Mouse (Mus musculus) kidney, adult 2 months (tissue): ENCODE data around the gene Gnl1. TPM values are rescaled to one million over a fixed set of nuclear protein-coding genes. Genes with fewer than 3 reads are reported as not detected.
A peak's percentile ranks its signal among the peaks of the same experiment; 100 is the strongest.
"Not testable (repeated sequence)": the region's sequence is repeated elsewhere in the genome, so short reads cannot be mapped to it uniquely, and the experiment has no call there.

Experiments used
- DNase-seq: peaks from one replicate; pipeline ENCODE4 v3.0.0; 2021
- H3K27ac ChIP-seq: fragments of 200-500 bp; 2 replicates; pipeline ENCODE4 v1.5.1; 2012; ENCODE audit warnings: low read depth, low read length, control low read depth, inconsistent platforms; ENCODE audit not compliant: insufficient read depth
- H3K27me3 ChIP-seq: fragments of 200-500 bp; replicated peaks from 2 replicates; pipeline ENCODE4 v1.6.1; 2012; ENCODE audit warnings: mild to moderate bottlenecking, moderate library complexity, low read length, inconsistent platforms; ENCODE audit not compliant: control insufficient read depth, insufficient read depth
- H3K36me3 ChIP-seq: fragments of 200-500 bp; 2 replicates; pipeline ENCODE4 v1.6.1; 2012; ENCODE audit warnings: mild to moderate bottlenecking, moderate library complexity, low read length, inconsistent platforms; ENCODE audit not compliant: control insufficient read depth, insufficient read depth
- H3K4me1 ChIP-seq: fragments of 200-500 bp; 2 replicates; pipeline ENCODE4 v1.6.1; 2011; ENCODE audit warnings: low read length; ENCODE audit not compliant: control insufficient read depth, insufficient read depth
- H3K4me3 ChIP-seq: fragments of 200-500 bp; 2 replicates; pipeline ENCODE4 v1.5.1; 2011; ENCODE audit warnings: mild to moderate bottlenecking, low read depth, low read length, control low read depth; ENCODE audit not compliant: insufficient read depth
- CTCF ChIP-seq: fragments of 200-500 bp; conservative IDR thresholded peaks from 2 replicates; pipeline ENCODE4 v1.5.1; 2011; ENCODE audit warnings: low read depth, mild to moderate bottlenecking, control low read depth, low read length, moderate library complexity, mixed read lengths; ENCODE audit not compliant: insufficient read depth, insufficient read length
- POLR2A ChIP-seq: fragments of 200-500 bp; IDR thresholded peaks from one replicate; pipeline ENCODE4 v1.6.1; 2011; ENCODE audit warnings: low read depth, low read length, control low read depth
- WGBS: fragments of 180-500 bp; shearing (Covaris S2); methylation state at CpG from one replicate; pipeline ENCODE4 v1.1.7; 2018; 5-methylcytosine and 5-hydroxymethylcytosine counted together
- polyA plus RNA-seq: library from polyadenylated mRNA; depleted of rRNA; stranded (reverse); fragments of >200 nt; gene quantifications from 2 replicates; pipeline ENCODE4 v1.2.3, GENCODE M21; 2012; rRNA removed

Gnl1 gene
- 20.5 and 23.8 TPM in 2 replicates for polyA plus RNA-seq

- Histone ChIP-seq H3K27me3 (no peaks in the 10 kb centered on the region), H3K4me1 (peaks cover 9% of the 10 kb centered on the region; the same call in 1 of the 2 replicates), H3K27ac (peak within 1 kb of the TSS; percentile 72), H3K36me3 (no peaks in the 10 kb centered on the region), H3K4me3 (peak within 1 kb of the TSS; percentile 72)
- DNase-seq, result peak; percentile 96
- under 1% methylated on average over 103 of the region's 109 CpGs for WGBS
- TF ChIP-seq POLR2A, result no peak
- TF ChIP-seq CTCF, result no peak
These were observed at the start of gene Gnl1, which contains the start of gene Prr3 for GRCm38 (mm10) chr17:35979401-35980362. Gnl1 (plus strand) TSS chr17:35979851. Prr3 (minus strand) TSS chr17:35980236.

- Histone ChIP-seq H3K36me3 (peaks cover 14% of the 10 kb centered on the region), H3K4me1 (no peaks in the 10 kb centered on the region), H3K4me3 (no peak overlapping the region), H3K27ac (no peak overlapping the region), H3K27me3 (no peaks in the 10 kb centered on the region)
- TF ChIP-seq CTCF, result no peak
- TF ChIP-seq POLR2A, result no peak
- 91% methylated on average over 12 of the region's 12 CpGs for WGBS
- DNase-seq, result no peak
These were observed 49.0 kb upstream of the Gnl1 start for GRCm38 (mm10) chr17:35930627-35931026.

GRCm38 (mm10) chr17:35932608-35933007 is 47.0 kb upstream of the Gnl1 start:
- Histone ChIP-seq H3K4me3 (no peak overlapping the region), H3K36me3 (peaks cover 7% of the 10 kb centered on the region; the same call in 1 of the 2 replicates), H3K27me3 (no peaks in the 10 kb centered on the region), H3K4me1 (no peaks in the 10 kb centered on the region), H3K27ac (no peak overlapping the region)
- DNase-seq, result no peak
- 83% methylated on average over 4 of the region's 4 CpGs for whole genome bisulfite sequencing
- no peak for TF ChIP-seq POLR2A
- TF ChIP-seq CTCF, result no peak

GRCm38 (mm10) chr17:35935763-35936162 is 43.9 kb upstream of the Gnl1 start:
- H3K27me3 ChIP-seq, H3K4me3 ChIP-seq, H3K4me1 ChIP-seq, H3K36me3 ChIP-seq, DNase-seq, H3K27ac ChIP-seq: not testable (repeated sequence)
- 87% methylated on average over 14 of the region's 14 CpGs for WGBS

DNA sequence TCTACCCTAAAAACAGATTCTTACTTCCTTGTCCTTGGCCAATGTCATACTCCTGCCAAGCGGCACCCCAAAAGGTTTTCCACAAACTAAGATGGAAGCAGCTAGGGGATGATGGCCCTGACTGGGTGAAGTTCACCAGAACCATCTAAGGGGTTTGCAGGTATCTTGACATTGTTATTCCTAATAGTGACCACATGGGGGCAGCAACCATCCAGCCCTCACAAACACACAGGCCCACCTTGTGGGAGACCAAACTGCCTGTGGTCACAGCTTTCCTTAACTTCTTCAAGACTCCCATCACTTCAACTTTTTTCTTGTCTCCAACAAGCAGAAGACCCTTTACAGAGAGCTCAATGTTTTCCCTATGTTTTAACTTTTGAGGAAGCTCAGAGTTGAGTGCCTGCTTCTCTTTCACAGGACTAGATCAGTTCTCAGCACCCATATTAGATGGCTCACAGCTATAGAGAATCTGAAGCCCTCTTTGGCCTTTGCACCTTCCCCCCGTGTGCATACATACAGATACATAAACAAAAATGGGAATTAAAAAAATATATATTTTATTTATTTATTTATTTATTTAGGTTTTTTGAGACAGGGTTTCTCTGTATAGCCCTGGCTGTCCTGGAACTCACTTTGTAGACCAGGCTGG is 41.8 kb upstream of the Gnl1 start:
- peak; percentile 58 for DNase-seq
- Histone ChIP-seq H3K4me3 (no peak overlapping the region), H3K27me3 (no peaks in the 10 kb centered on the region), H3K4me1 (no peaks in the 10 kb centered on the region), H3K27ac (no peak overlapping the region), H3K36me3 (no peaks in the 10 kb centered on the region)
- TF ChIP-seq POLR2A (no peak), CTCF (peak; percentile 92)
- WGBS, result 32% methylated on average over 2 of the region's 2 CpGs

- H3K27ac ChIP-seq, result no peak overlapping the region
- no peaks in the 10 kb centered on the region for H3K36me3 ChIP-seq
- H3K4me1 ChIP-seq, result no peaks in the 10 kb centered on the region
- DNase-seq, result no peak
- H3K4me3 ChIP-seq, result no peak overlapping the region
- TF ChIP-seq POLR2A, result no peak
- TF ChIP-seq CTCF, result no peak
- WGBS, result 64% methylated on average over 2 of the region's 2 CpGs
- H3K27me3 ChIP-seq, result no peaks in the 10 kb centered on the region
These were observed 40.5 kb upstream of the Gnl1 start for GRCm38 (mm10) chr17:35939108-35939507.

GRCm38 (mm10) chr17:35939941-35940340 is 39.7 kb upstream of the Gnl1 start:
- TF ChIP-seq CTCF, result no peak
- TF ChIP-seq POLR2A, result no peak
- no peak overlapping the region for H3K4me3 ChIP-seq
- DNase-seq, result no peak
- WGBS, result 76% methylated on average over 1 of the region's 1 CpGs
- H3K36me3 ChIP-seq, result no peaks in the 10 kb centered on the region
- no peak overlapping the region for H3K27ac ChIP-seq
- no peaks in the 10 kb centered on the region for H3K27me3 ChIP-seq
- no peaks in the 10 kb centered on the region for H3K4me1 ChIP-seq

DNA sequence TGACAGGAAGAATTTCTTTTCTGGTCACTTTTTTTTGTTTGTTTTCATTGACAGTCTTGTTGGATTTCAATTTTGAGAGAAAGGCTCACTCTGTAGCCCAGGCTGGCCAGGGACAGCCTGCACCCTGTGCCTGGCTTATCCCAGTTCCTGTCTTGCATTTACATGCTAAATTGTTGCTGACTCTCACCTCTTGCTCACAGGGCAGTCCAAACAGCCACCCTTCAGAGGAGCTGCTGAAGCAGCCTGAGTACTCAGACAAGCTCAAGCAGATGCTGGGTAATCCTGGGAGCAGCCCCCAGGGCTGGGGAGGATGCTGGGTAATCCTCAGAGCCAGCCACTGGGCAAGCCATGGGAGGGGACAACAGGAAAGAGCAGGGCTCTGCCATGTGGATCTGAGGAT is 28.7 kb upstream of the Gnl1 start:
- not testable (repeated sequence) for H3K4me3 ChIP-seq, H3K4me1 ChIP-seq, DNase-seq, H3K36me3 ChIP-seq, H3K27me3 ChIP-seq, H3K27ac ChIP-seq

GRCm38 (mm10) chr17:35952559-35952958 is 27.1 kb upstream of the Gnl1 start:
- DNase-seq, H3K27me3 ChIP-seq, H3K4me3 ChIP-seq, H3K27ac ChIP-seq, H3K4me1 ChIP-seq, H3K36me3 ChIP-seq: not testable (repeated sequence)
- 91% methylated on average over 3 of the region's 3 CpGs for WGBS
